Mouse (Mus musculus) neural tube, embryonic 10.5 days (tissue): Measurements from ENCODE around the gene Smtnl1.
A peak's percentile ranks its signal among the peaks of the same experiment; 100 is the strongest.
"Not testable (repeated sequence)": the region's sequence is repeated elsewhere in the genome, so short reads cannot be mapped to it uniquely, and the experiment has no call there.

Experiments
- DNase-seq: peaks from one replicate; pipeline ENCODE4 v3.0.0-alpha.2; 2017; ENCODE audit warnings: low spot score; ENCODE audit errors: extremely low spot score

The Smtnl1 gene

DNA sequence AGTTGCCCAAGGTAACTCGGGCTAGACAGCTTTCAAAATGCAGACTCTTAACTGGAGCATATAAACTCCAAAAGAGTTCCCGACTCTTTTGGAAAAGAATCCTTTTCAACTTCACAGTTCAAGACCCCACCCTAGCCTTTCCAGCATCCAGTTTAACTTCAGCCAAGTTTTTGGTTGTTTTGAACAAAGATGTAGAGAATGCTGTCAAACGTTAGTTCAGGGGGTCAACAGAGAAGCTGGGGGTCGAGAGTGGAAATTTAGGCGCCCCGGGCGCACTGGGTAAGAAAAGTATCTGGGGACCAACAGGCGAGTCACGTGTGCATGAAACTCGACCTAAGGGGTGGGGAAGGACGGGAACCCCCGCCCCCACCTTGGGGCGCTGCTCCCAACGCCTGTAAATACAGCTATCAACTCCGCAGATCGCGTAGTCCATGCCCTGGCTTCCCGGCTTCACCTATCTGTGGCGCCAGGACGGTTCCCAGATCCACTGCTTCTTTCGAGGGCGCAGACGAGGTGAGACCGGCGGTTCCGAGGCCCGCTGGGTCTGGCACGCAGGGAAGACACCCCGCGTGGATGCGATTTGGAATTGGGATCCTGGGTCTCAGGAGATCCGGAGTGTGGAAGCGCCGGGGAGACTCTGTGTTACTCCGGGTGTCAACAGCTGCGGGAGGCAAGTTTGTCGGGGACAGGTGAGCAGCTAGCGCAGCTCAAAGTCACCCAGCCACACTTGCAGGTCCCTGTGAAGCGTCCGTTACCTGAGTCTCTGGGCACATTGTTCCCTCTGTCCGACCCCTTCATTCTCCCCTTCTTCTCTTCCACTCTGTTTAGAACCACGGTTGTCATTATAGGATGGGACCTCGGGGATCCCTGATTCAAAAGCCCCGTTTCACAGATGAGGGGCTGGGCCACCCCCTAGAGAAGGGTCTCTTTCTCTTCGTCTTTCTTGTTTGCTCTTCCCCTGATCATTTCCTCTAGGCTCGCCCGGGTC is 16.8 kb upstream of the Smtnl1 start:
- DNase-seq, result peak; percentile 60

DNA sequence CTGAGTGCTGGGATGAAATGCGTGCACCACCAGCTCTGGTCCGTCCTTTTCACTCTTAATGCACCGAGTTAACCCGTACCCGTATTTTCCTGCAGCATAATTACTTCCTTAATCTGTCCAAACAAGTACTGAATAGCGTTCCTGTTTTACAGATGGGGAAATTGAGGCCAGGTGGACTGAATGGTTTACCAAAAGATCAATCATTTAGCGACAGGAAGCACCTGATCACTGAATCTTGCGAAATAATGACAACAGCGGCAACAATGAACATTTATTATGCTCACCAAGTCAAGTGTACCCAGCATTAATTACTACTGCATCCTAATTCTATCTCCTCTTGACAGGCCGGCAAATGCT is 16.1 kb upstream of the Smtnl1 start, which contains the start of gene Slc43a1:
Slc43a1 (plus strand) TSS at position 258 of the 357 bp plus-strand sequence.
- DNase-seq, result no peak

DNA sequence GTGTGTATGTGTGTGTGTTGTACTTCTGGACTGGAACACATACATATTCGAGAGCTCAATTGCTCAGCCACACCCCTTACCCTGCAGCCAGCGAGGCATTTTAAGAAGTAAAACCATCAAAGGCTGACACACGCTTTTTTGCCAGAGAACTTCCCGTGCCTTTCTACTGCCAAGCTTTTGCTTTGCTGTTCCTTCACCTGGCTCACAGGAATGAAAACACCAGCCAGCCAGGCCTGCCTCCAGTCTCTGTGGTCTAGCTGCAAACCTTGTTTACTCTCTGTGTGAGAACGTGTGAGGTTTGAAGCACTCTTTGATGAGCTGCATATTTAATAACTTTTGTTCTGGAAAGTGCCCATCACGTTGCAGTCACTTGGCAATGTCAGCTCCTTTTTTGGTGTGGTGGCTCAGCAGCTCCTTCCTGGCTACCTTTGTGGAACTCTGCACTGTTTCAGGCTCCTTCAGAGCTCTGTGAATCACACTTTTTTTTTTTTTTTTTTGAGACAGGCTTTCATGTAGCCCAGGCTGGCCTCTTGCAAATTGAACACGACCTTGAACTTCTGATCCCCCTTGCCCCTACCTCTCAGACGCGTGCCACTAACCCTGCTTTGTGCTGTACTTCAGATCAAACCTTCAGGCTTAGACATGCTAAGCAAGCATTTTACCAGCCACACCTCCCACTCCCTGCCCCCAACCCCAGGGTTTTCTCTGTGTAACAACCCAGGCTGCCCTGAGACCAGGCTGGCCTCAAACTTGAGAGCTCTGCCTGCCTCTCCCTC is 15.6 kb upstream of the Smtnl1 start:
- DNase-seq, result no peak

DNA sequence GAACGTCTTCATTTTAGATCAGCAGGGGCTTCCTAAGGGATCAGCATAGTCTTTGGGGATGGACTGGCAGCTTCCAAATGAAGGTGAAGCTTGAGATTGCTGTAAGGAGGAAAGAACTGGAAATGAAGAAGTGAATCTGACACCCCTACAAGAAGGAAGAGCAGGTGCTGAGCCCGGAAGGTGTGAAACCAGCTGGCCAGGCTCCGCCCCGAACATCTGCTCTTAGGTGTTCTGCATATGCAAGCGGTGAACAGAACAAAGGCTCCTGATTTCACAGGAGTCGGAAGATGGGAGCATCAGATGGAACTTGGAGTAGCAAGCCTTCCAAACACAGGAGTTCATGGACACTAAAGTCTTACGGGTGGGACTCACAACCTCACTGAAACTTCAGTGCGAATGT is 14.7 kb upstream of the Smtnl1 start:
- no peak for DNase-seq

DNA sequence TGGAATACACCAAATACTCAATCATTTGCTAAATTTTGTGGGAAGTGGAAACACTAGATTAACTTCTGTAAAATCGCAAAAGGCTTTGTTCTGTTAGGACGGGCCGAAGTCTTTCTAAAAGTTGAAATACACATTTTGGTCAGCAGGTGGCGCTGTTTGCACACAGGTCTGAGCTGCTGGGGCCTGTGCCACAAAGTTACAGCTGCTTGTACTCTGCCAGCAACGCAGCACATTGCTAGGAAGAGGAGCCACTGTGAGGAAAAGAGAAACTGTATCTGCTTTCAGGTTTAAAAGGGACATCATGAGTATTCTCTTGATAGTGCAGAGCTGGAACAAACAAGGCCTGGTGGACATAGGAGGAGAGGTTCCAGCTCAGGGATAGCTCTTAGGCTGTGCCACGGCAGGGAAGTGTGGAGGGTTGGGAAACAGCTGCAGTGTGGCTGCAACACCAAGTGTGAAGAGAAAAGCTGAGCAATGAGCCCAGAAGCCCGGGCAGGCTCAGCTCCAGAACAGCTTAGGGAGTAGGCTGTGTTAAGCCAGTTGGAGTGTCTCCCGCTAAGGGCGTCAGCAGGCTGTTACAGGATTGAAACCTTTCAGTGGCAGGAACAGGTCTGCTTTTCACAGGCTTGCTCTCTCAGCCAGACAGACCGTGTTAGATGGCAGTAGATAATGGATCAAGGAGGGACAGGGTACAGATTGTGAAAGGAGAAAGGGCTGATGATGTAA is 9.4 kb upstream of the Smtnl1 start:
- DNase-seq, result peak; percentile 84

DNA sequence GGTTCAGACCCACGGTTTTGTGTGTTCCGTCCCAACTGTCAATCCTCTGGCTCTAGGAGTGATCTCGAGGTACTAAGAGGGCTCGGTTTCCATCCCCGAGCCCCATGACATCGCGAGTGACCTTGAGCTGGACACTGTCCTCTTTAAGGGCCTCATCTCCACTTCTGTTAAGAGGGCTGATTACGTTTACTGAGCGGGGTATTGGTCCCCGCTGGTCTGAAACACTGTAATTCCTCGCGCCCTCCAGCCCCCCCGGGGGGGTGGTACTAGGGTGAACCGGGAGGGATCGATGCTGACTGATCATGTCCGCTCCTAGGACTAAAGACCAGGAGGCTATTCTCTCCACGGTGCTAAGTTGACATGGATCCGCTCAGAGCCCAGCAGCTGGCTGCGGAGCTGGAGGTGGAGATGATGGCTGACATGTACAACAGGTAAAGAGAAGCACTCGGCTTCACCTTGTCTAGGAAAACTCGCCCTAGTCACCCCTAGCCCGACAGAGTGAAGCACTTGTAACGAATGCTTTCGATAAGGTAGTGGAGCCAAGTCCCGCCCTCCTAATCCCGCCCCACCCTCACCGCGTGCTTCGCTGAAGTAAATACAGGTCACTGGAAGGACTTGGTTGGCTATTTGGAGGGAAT is 5.0 kb upstream of the Smtnl1 start:
- peak; percentile 35 for DNase-seq

DNA sequence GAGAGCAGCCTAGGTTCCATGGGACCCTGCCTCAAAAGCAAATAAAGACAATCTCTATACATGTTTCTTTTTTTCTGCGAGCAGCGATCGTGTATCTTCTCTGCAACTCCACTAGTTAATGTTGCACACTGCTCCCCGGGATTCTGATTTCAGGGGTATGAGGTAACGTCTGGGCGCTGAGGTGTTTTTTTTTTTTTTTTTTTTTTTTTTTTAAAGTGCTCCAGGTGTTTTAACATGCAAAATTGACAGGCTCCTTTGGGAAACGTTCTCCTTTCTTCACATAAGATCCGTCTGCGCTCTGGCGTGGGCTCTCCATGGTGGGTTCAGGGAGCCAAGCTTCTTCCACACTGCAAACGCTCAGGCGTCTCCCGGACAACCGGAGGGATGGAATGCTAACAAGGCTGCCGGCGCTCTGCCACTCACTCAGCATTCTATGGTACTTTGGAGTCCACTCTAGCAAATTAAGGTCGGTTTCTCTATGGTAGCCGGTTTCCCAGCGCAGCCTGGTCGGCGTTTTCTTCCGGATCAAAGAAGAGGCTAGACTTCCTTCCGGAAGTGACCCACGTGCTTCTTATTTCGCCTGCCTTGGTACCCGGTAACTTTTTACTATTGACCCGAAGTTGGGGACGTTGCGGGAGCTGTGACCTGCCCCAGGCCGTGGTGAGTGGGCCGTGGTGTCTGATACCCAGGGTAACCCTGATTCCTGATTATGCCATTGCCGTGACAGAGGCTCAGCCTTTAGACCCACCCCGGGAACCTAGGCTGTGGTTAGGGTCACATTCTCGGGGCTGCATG is 4.2 kb upstream of the Smtnl1 start, which contains the start of gene Timm10:
Timm10 (plus strand) TSS at position 510 of the 795 bp plus-strand sequence.
- peak; percentile 89 for DNase-seq

DNA sequence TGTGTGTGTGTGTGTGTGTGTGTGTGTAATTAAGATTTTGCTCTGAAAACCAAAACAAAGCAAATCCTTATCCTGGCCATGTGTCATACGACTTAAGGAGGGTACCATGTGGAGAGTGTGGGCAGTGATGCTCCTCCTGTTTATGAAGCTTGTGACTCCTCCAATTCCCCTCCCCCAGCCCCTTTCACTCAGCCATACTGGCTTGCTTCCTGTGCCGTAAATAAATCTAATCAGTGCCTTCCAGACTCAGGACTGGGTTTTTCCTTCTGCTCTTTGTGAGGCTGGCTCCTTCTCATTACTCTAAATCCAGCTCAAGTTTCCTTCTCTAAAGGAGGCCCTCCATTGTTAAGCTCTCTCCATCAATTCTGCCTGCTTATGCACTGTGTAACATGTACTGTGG is 785 bp upstream of the Smtnl1 start:
- no peak for DNase-seq

DNA sequence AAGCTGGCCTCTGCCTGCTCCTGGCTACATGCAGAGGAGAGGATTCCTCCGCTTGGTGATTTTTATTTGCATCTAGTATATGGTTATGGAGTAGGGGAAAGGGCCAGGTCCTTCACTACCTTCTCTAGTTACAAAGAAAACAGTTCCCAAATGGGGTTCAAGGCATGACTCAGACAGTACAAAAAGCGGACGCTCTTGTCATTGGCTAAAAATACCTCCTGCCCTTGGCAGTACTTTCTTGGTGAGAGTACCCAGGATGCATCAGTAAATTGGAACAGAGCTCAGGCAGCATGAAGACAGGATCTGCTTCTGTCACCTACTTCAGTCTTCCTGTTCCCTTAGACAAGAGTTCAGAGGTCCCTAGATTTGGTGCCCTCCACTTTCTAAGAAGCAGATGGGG is 2.6 kb downstream of the Smtnl1 start:
- DNase-seq, result no peak

DNA sequence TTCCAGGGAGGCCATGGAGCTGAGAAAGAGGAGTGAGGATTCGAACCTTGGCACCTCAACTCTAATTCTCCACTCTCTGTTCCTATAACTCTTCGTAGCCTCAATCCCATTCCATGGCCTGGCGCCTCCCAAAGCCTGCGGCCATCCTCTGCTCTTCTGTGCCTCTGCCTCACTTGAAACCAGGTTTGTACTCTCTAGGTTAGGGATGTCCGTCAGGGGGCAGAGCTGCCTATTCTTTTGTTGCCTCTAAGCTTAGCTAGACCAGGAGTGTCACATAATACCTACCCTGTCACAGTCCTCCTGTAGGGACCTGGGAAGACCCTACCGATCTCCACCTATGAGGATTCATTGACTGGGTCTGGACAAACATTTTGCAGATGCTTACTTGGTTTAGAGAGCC is 9.8 kb downstream of the Smtnl1 start:
- DNase-seq, result no peak

DNA sequence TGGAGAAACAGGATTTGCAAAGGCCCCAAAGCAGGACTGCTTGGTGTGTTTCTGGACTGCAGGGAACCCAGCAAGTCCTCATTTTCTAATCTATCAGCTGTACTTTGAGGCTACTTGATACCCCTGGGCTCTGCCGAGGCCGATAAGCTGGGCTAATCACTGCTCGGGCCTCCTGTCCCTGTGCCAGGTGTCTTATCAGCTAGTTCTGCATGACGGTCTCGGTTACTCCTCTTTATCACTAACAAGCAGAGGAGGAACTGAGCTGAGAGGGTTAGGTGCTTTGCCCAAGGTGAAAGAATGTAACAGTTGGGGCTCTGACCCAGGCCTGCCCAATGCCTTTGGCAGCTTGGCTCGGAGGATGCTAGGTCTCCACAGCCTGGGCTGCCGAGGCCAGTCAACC is 10.6 kb downstream of the Smtnl1 start:
- DNase-seq, result no peak

DNA sequence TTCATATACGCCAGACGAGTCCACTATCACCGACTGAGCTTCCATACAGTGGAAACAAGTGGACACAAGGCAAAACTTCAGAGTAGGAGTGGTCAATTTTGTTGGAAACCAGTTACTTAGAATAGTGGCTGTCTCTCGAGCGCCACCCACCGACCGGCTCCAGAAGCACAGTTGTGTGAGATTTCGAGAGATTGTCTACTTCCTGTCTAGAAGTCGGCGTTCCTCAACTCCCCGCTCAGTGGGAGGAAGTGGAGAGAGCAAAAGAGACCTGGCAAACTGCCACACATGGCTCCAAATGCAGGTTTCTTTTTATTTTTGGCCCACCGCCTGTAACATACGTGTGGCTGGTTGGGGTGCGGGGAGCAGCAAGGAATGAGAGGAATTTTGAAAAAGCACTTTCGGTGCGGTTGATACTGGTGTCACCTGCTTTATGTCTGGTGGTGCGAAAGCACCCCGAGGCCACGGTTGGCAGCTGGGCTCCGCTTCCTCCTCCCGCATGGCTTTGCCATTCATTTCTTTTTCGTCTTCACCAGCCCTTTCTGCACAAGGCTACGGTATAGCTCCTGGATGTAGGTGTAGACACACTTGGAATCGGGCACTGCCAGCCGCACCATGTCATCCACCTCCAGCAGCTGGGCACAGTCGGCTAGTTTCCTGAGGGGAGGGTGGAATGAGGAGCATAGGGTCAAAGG is 11.4 kb downstream of the Smtnl1 start:
- DNase-seq, result peak; percentile 86

DNA sequence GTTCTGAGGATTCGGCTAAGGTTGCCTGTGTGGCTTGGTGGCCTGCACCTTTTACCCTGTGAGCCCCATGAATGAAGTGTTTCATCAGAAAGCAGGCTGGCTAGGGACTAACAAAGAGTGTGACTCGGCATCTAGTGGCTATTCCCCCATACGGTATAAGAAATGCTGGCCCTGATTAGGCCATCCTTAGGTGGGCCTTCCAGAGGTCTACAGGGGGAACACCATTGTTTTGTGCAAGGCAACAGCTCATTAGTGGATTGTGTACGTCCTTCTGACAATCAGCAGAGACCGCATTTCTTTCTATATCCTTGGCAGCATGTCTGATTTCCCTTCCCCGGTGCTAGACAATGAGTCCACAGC is 11.9 kb downstream of the Smtnl1 start:
- no peak for DNase-seq

DNA sequence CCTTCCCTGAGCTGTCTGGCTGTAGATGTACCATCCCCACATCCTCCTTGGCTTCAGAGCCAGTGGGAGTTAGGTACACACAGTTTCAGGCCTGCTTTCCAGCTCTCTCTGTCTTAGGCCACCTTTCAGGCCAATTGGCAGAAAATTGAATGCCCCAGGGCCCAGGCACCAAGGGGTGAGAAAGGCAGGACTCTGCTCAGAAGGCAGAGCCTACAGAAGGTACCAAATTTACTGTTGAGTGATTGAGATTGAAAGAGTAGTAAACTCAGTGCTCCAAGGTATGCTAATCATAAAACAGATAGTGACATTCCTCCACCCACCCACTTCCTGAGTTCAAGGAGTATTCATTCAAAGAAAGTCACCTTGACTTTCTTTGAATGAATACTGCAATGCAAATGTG is 13.1 kb downstream of the Smtnl1 start:
- no peak for DNase-seq

DNA sequence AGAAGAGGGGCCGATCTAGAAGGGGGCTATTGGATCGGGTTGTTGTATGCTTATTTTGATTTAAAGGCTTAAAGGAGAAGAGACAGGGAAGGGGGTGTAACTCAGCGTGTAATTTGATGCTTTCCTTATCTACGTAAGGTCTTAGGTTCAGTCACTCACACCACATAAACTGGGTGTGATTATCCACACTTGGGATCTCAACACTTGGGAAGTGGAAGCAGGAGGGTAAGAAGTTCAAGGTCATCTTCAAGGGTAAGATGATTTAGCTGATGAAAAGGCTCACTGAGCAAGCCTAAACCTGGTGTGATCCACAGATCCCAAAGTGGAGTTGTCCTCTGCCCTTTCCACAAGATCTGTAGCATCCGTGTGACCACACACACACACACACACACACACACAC is 15.9 kb downstream of the Smtnl1 start:
- no peak for DNase-seq

DNA sequence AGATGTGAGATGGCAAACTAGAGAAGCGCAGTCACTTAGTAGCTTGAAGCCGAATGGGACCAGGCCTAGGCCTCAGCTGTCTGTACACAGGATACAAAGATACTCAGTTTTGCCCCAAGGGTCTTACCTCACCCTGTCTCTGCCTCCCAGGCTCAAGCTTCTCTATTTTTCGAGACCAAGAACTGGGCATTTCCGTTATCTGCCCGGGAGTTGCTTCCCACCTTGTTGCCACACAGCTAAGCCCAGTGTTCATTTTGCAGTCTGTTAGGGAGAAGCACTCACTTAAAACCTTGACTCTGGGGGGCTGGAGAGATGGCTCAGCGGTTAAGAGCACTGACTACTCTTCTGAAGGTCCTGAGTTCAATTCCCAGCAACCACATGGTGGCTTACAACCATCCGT is 18.5 kb downstream of the Smtnl1 start:
- DNase-seq, result no peak

DNA sequence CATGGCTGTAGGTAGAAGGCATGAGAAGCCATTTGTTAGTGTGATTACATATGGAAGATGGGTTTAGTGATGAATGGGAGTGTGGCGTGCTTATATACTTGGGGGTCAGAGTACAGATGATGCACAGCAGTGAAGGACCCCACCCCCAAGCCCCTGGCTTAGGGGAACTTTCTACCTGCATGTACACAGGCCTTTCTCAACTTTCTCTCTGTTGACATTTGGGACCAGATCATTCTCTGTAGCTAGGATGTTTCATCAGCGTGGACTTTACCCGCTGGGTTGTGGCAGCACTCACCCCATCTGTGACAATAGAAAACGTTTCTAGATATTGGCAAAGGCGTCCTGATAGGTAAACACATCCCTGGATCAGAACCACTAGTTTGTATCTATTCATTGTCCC is 21.2 kb downstream of the Smtnl1 start:
- DNase-seq, result not testable (repeated sequence)

DNA sequence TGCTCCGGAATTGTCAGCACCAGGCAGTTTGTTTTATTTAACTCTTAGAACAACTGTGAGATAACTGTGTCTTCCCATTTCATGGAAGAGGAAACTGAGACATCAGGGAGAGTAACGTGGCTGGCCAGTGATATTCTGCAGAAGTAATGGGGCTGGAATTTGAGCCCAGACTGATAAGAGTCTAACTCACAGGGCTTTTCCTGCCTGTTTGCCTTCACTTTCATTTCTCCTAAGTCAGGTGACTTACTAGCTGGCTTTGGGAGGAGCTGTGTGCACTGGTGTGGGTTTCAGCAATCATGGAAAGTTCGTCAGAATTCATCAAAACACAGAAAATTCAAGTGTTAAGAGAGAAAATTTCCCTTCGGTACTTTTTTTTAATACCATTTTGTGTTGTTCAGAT is 22.1 kb downstream of the Smtnl1 start:
- DNase-seq, result no peak

DNA sequence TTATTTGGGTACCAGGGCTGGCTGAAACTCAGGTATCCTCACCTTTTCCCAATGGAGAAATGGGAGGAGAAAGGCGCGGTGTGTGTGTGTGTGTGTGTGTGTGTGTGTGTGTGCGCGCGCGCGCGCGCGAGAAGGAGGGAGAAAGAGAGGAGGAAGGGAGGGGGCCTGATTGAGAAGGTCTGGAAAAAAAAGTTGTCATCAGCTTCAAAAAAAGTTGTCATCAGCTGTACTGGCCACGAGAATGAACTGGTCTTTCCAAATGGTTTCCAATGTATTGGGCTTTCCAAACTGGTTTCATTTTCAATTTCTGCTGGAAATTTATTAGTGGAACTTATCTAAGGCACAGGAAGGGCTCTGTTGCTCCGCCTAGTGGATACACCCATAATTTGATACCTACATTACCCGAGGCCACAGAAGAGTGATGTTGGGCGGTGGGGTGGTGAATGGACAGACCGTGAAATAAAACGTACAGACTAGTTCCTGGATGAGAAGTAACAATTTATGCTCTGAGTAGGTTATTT is 23.4 kb downstream of the Smtnl1 start:
- peak; percentile 64 for DNase-seq

DNA sequence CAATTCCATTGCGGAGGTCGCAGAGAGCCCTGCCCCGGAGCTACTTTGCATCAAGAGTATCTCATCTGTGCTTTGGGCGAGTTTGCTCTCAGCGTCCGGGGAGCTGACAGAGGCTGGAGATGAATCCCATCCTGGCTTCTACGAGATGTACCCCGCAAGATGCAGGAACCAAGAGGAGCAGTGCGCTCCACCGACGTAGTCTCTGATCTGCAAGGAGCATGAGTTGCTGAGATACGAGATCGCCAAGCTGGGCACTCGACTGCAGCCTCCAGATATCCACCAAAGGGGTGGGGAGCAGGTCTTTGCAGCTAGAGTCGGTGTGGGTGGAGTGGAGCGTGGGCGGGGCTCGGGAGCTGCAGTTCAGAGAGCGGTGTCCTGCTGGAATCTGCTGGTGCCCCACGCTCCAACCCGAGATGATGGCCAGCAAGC is 23.9 kb downstream of the Smtnl1 start, which contains the start of gene Ube2l6:
Ube2l6 (plus strand) TSS at position 336 of the 429 bp plus-strand sequence.
- DNase-seq, result peak; percentile 72
